Mouse (Mus musculus): ENCODE measurements at regions not wholly inside any gene's neighbourhood (a gene's known extent, or its start where the extent isn't known, plus 50 kb on each side); places are given as distances from the start of the nearest gene placed in this dataset.

DNA sequence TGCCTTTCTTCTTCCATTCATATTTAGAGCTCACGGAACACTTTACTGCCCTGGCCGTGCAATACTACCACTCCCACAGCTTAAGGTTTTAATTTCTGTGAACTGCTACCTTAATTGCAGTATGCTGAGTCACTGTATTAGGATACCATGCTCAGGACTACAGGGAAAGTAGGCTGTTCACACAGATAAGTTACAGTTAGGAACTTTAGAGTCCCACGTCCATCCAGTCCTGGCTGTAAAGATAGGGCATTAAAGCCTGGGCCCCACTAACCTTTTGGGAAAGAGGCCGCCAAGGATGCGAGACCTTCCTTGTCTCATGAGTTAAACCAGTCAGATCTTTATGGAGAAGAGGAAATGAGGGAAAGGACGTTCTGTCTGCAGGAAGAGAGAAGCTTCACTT lies 574.6 kb downstream of the Stpg2 start:
- 58% methylated on average over 6 of the region's 6 CpGs for WGBS (ENCODE audit: insufficient replicate concordance)
- no peak overlapping the region for H3K27ac ChIP-seq
- ATAC-seq: no peak
- H3K36me3 ChIP-seq: no peaks in the 10 kb centered on the region
- no peak overlapping the region for H3K4me3 ChIP-seq
- no peaks in the 10 kb centered on the region for H3K4me1 ChIP-seq
- no peak overlapping the region for H3K9ac ChIP-seq
- no peak overlapping the region for H3K4me2 ChIP-seq
- no peaks in the 10 kb centered on the region for H3K9me3 ChIP-seq (replicated peaks)
- no peaks in the 10 kb centered on the region for H3K27me3 ChIP-seq (replicated peaks)

DNA sequence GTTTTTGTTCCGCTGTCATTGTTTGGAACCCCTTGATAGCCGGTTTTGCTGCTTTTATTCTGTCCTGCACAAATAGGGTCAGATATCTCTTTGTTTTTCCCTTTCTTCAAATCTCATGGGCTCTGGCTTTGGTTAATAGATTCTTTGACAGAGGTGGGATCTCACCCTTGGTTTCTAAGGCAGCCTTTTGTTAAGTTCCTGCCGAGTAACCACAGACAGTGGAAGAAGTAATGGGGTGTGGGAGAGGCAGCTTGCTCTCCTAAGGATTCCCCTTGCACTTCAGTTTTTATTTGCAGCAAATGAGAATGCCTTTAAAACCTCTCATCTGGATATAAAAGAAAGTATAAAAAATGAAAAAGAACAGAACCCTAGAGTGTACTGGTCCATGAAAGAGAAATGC lies 577.9 kb downstream of the Stpg2 start:
- ATAC-seq: no peak
- 67% methylated on average over 3 of the region's 3 CpGs for WGBS (ENCODE audit: insufficient replicate concordance)
- H3K4me3 ChIP-seq: no peak overlapping the region

DNA sequence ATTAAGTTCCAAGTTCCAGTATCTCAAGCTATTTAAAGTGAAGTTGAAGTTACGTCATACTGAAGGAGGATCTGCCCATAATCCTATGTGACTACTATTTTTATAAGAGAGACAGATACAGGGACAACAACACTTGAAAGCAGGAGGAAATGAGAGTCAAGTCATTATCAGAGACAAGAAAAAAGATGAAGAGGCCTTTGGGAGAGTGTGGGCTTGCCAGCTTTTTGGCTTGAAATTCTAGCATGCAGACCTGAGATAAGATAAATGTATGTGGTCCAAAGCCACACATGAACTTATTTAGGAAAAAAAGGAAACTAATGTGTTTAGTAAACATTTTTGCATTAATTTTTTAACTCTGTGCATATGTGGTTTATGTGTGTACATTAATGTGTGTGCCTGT lies 581.0 kb downstream of the Stpg2 start:
- H3K4me1 ChIP-seq: no peaks in the 10 kb centered on the region
- no peaks in the 10 kb centered on the region for H3K9me3 ChIP-seq (replicated peaks)
- no peaks in the 10 kb centered on the region for H3K27me3 ChIP-seq (replicated peaks)
- no peak for ATAC-seq
- no peak overlapping the region for H3K4me3 ChIP-seq
- H3K9ac ChIP-seq: no peak overlapping the region
- H3K27ac ChIP-seq: no peak overlapping the region
- WGBS (ENCODE audit: insufficient replicate concordance): 56% methylated on average over 1 of the region's 1 CpGs
- H3K36me3 ChIP-seq: no peaks in the 10 kb centered on the region
- no peak overlapping the region for H3K4me2 ChIP-seq

More for the DNA sequence above, 577.9 kb downstream of the Stpg2 start:
- no peaks in the 10 kb centered on the region for H3K27me3 ChIP-seq (replicated peaks)
- no peak overlapping the region for H3K9ac ChIP-seq
- H3K4me1 ChIP-seq: no peaks in the 10 kb centered on the region
- H3K4me2 ChIP-seq: no peak overlapping the region
- H3K9me3 ChIP-seq (replicated peaks): no peaks in the 10 kb centered on the region
- H3K36me3 ChIP-seq: no peaks in the 10 kb centered on the region
- no peak overlapping the region for H3K27ac ChIP-seq

DNA sequence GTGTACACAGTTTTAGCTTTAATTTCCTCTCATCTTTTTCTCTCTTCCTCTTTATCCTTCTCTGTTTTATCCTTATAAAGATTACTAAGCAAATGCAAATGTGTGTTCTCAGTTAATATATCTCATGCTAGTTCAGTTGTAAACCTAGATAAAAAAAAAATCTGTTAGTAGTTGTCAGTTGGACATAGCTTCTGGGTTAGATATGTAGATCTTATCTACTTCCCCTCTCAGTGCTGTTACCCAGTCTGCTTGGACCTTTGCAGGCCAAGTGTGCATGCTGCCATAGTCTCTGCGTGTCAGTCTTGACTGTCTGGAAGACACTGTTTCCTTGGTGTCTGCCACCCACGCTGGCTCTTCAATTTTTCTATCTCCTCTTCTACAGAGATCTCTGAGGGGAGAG lies 583.4 kb downstream of the Stpg2 start:
- ATAC-seq: no peak
- WGBS (ENCODE audit: insufficient replicate concordance): 46% methylated on average over 2 of the region's 2 CpGs
- H3K9ac ChIP-seq: no peak overlapping the region
- no peak overlapping the region for H3K4me3 ChIP-seq
- no peak overlapping the region for H3K27ac ChIP-seq
- H3K9me3 ChIP-seq (replicated peaks): no peaks in the 10 kb centered on the region
- no peaks in the 10 kb centered on the region for H3K27me3 ChIP-seq (replicated peaks)
- no peaks in the 10 kb centered on the region for H3K4me1 ChIP-seq
- H3K36me3 ChIP-seq: no peaks in the 10 kb centered on the region
- H3K4me2 ChIP-seq: no peak overlapping the region

DNA sequence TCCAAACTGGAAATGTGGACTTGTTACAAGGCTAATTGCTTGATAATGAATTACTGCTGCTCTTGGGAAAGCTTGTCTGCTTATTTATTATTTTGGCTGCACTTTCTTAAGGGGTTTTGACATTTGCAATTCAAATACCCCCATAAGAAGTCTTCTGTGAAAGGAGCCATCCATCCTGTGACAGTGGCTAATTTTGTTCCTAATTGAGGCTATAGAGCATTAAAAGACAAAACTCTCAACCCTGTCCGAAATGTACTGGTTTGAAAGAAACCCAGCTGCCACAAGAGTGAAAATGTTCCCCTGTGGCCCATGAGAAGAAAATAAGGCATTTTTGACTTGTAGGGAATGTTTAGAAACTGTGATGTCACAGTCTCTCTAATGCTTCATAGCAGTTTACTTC lies 591.2 kb downstream of the Stpg2 start:
- Histone ChIP-seq H3K27ac (no peak overlapping the region), H3K36me3 (no peaks in the 10 kb centered on the region), H3K9ac (no peak overlapping the region), H3K4me1 (no peaks in the 10 kb centered on the region), H3K27me3 (replicated peaks) (no peaks in the 10 kb centered on the region), H3K9me3 (replicated peaks) (no peaks in the 10 kb centered on the region), H3K4me2 (no peak overlapping the region), H3K4me3 (no peak overlapping the region)
- no peak for ATAC-seq
- WGBS (ENCODE audit: insufficient replicate concordance): 63% methylated on average over 1 of the region's 1 CpGs

DNA sequence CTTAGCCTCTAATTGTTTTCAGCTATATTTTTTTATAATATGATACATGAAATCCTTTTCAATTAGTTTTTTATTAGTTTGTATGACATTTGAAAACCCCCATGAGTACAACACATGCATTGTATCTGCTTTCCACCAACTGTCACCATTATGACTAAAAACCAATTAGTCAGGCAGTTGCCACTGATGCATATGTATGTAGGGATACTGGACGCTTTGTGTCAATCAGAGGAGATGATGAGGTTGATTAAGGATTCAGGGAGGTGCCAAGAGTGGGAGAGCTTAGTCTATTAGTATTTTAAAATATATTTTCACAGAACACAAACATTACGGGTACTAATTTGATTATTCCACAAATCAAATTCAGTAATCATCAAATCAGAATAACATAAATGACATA lies 593.6 kb downstream of the Stpg2 start:
- no peak overlapping the region for H3K27ac ChIP-seq
- no peak overlapping the region for H3K4me2 ChIP-seq
- H3K27me3 ChIP-seq (replicated peaks): no peaks in the 10 kb centered on the region
- no peaks in the 10 kb centered on the region for H3K9me3 ChIP-seq (replicated peaks)
- ATAC-seq: no peak
- H3K36me3 ChIP-seq: no peaks in the 10 kb centered on the region
- no peak overlapping the region for H3K4me3 ChIP-seq
- 75% methylated on average over 2 of the region's 2 CpGs for WGBS (ENCODE audit: insufficient replicate concordance)
- no peaks in the 10 kb centered on the region for H3K4me1 ChIP-seq
- no peak overlapping the region for H3K9ac ChIP-seq

DNA sequence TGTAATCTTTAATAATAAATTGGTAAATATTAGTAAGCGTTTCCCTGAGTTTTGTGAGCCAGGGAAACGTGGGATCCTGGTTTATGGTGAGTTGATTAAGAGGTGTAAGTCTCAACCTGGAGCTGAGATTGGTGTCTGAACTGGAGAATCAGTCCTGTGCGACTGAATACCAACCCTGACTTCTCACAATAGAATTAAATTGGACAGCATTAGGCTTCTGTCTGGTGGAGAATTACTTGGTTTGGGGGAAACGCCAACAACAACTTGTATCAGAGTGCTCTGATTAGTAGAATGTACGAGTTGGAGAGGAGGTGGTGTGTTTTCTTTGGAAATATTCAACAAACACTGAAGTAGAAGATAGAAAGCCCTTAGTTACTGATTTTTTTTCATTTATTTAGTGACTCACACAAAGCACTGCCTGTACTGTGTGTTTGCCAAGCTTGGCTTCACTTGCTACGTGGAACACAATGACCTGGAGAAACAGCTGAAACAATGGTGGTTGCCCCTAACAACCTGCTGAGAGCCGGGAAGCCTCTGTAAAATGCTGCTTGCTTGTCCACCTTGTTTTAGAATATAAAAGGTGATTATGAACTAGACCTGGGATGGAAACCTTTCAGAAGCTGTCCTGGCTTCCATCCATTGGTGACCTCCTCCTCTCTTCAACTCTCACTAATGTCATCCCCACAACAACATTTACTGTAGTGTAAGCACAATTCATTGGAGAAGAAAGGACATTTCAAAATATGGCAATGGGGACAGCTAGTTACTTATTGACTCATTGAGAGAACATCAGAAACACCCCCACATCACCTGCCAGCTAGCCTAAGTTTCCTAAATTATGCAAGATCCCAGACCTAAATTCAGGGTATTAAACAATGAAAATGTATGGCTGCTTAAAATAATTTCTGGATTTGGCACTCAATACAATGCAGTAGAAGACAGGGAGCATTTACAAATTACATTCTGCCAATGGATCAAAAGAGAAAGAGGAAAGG lies 597.5 kb downstream of the Stpg2 start:
- H3K36me3 ChIP-seq: no peaks in the 10 kb centered on the region
- no peak for ATAC-seq
- 54% methylated on average over 7 of the region's 7 CpGs for WGBS (ENCODE audit: insufficient replicate concordance)
- no peak overlapping the region for H3K4me3 ChIP-seq
- H3K27ac ChIP-seq: no peak overlapping the region
- no peaks in the 10 kb centered on the region for H3K27me3 ChIP-seq (replicated peaks)
- H3K4me2 ChIP-seq: no peak overlapping the region
- H3K9ac ChIP-seq: no peak overlapping the region
- no peaks in the 10 kb centered on the region for H3K9me3 ChIP-seq (replicated peaks)
- H3K4me1 ChIP-seq: no peaks in the 10 kb centered on the region

DNA sequence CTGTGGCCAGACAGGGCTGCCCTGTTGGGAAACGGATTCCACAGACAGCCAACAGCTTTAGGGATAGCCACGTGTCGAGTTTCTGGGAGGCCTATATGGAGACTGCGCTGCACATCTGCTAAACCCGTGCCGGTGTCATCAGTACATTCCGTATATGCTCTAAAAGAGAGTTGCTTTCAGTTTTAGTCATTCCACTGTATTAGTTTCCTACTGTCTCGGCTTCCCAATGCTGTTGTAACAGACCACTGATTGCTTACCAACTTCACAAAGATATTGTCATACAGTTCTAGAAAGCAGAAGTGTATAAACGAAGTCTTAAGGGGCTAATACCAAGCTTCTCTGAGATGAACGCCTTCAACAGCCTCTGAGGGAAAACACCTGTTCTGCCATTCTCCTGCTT lies 622.5 kb downstream of the Stpg2 start:
- WGBS (ENCODE audit: insufficient replicate concordance): 69% methylated on average over 10 of the region's 10 CpGs
- Histone ChIP-seq H3K4me3 (no peak overlapping the region), H3K27me3 (replicated peaks) (no peaks in the 10 kb centered on the region), H3K4me1 (no peaks in the 10 kb centered on the region), H3K36me3 (no peaks in the 10 kb centered on the region), H3K27ac (no peak overlapping the region), H3K4me2 (no peak overlapping the region), H3K9me3 (replicated peaks) (no peaks in the 10 kb centered on the region), H3K9ac (no peak overlapping the region)
- no peak for ATAC-seq

DNA sequence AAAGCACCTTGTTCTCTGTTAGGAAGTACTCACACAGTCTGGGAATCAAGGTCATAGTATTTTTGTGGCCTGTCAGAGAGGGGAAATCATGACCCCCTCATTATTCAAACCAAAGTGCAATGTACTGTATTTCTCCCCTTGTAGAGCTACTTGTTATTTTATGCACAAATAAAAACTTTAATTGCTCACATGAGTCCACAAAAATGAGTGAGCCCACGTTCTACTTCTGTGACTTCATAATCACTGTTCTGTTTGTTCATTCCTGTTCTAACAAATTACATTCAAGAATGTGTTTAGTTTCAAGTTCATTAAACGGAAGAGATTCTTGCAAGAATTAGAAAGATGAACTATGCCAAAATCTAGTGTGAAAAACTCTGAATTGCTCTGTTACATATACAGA lies 623.1 kb downstream of the Stpg2 start:
- WGBS (ENCODE audit: insufficient replicate concordance): 58% methylated on average over 2 of the region's 2 CpGs
- H3K9me3 ChIP-seq (replicated peaks): no peaks in the 10 kb centered on the region
- H3K36me3 ChIP-seq: no peaks in the 10 kb centered on the region
- no peaks in the 10 kb centered on the region for H3K27me3 ChIP-seq (replicated peaks)
- no peak overlapping the region for H3K27ac ChIP-seq
- H3K4me2 ChIP-seq: no peak overlapping the region
- ATAC-seq: no peak
- H3K4me1 ChIP-seq: no peaks in the 10 kb centered on the region
- no peak overlapping the region for H3K4me3 ChIP-seq
- no peak overlapping the region for H3K9ac ChIP-seq

DNA sequence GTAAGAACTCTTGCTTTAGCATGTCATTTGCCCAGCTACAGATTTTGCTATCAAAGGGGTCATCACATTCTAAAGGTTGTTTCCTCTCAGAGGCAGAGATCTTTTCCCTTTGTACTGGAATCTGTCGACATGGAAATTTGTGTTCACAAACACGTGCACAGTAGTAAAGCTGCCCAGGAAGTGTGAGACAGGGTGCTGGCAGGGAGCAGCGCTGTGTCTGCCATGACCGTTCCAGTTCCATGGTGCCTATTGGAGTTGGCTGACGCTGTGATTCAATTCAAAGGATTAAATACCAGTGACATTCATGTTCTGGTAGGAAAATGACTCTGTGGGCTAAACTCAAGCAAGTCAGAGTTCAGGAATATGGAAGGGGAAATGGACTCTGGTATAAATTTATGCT lies 627.1 kb downstream of the Stpg2 start:
- H3K4me3 ChIP-seq: no peak overlapping the region
- H3K27me3 ChIP-seq (replicated peaks): no peaks in the 10 kb centered on the region
- 68% methylated on average over 5 of the region's 5 CpGs for WGBS (ENCODE audit: insufficient replicate concordance)
- ATAC-seq: no peak
- H3K36me3 ChIP-seq: no peaks in the 10 kb centered on the region
- H3K9ac ChIP-seq: no peak overlapping the region
- no peaks in the 10 kb centered on the region for H3K4me1 ChIP-seq
- no peaks in the 10 kb centered on the region for H3K9me3 ChIP-seq (replicated peaks)
- H3K27ac ChIP-seq: no peak overlapping the region
- no peak overlapping the region for H3K4me2 ChIP-seq

DNA sequence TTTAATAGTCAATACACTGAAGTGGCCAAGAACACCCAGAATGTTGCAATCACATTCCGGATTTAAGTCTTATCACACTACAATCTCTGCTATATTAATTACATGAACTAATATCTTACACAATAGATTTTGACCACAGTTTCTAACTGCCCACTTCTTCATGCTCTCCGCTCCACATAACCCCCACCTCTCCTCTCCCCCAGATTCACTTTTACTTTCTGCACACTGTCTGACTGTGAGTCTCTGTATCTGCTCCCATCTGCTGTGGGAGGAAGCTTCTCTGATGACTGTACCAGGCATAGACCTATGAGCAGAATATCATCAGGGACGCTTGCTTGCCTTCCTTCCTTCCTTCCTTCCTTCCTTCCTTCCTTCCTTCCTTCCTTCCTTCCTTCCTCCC lies 636.5 kb downstream of the Stpg2 start:
- ATAC-seq: no peak
- no peaks in the 10 kb centered on the region for H3K9me3 ChIP-seq (replicated peaks)
- WGBS (ENCODE audit: insufficient replicate concordance): 63% methylated on average over 3 of the region's 3 CpGs
- H3K36me3 ChIP-seq: no peaks in the 10 kb centered on the region
- no peak overlapping the region for H3K4me3 ChIP-seq
- no peak overlapping the region for H3K4me2 ChIP-seq
- no peaks in the 10 kb centered on the region for H3K4me1 ChIP-seq
- H3K9ac ChIP-seq: no peak overlapping the region
- no peaks in the 10 kb centered on the region for H3K27me3 ChIP-seq (replicated peaks)
- H3K27ac ChIP-seq: no peak overlapping the region

DNA sequence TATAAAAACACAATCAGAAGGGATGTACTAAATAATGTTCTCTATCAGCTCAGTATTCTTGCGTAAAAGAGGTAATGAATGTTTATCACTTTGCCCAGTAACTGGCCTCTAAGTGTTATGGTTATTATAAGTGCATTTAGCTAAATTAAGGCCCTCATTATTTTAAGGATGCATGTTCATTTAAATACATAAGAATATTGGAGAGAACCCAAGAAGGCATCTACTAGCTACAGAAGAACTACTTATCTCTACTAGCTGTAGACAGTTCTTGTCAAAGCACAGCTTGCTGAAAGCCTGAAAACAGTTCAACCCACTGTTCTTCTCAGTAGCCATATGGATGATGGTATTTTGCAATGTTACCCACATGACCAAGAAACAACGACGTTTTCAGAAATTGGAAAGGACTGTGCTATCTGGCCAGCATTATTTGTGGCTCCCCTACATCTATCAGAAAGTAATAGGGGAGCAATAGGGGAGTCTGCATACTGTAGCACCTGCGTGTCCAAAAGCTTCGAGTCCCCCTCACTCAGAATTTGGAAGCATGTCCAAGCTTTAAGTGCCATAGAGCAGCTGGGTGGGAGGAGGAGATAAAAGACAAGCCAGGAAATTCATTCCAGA lies 637.6 kb downstream of the Stpg2 start:
- WGBS (ENCODE audit: insufficient replicate concordance): 76% methylated on average over 5 of the region's 5 CpGs
- Histone ChIP-seq H3K27ac (no peak overlapping the region), H3K9me3 (replicated peaks) (no peaks in the 10 kb centered on the region), H3K4me2 (no peak overlapping the region), H3K27me3 (replicated peaks) (no peaks in the 10 kb centered on the region), H3K36me3 (no peaks in the 10 kb centered on the region), H3K4me1 (no peaks in the 10 kb centered on the region), H3K4me3 (no peak overlapping the region), H3K9ac (no peak overlapping the region)
- no peak for ATAC-seq

Measured in liver, embryonic 12.5 days (tissue).